Mouse (Mus musculus): ENCODE data around the gene 2510039O18Rik. TPM values are rescaled to one million over a fixed set of nuclear protein-coding genes. Genes with fewer than 3 reads are reported as not detected.

The 2510039O18Rik gene
- total and polyA plus RNA-seq, 2 experiments from 2014 or later, result 12.3 to 68.3 TPM

DNA sequence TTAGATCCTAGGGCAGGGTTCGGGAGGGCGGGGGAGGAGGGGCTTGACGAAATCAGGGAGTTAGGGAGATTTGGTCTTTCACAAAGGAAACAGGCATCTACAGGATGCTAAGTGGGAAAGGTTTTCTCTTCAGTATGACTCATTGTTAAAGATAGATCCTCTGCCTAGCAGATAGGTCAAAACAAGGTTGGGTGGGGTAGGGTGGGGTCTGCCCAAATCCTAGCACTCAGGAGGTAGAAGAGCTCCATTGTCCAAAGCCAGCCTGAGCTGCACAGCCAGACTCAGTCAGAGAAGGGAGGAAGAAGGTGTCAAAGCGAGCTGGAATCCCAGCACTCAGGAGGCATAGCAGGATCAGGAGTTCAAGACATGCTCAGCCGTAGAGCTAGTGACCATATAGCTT is 3.2 kb upstream of the 2510039O18Rik start:
- WGBS, result 51% methylated on average over 5 of the region's 5 CpGs
- no peak for DNase-seq (ENCODE audit: low spot score)
- Histone ChIP-seq H3K4me1 (ENCODE audit: insufficient read depth, low read length) (peaks cover 8% of the 10 kb centered on the region; the same call in 1 of the 2 replicates), H3K27ac (ENCODE audit: low read depth, low read length) (no peak overlapping the region), H3K9me3 (ENCODE audit: low read length) (no peaks in the 10 kb centered on the region), H3K4me2 (ENCODE audit: low read depth, low read length, poor library complexity, severe bottlenecking) (no peak overlapping the region), H3K27me3 (ENCODE audit: insufficient read depth, low read length) (0 out of 2 replicates have a peak, but pooled peaks cover 2% of the 10 kb centered on the region), H3K4me3 (ENCODE audit: low read depth, low read length) (no peak overlapping the region), H3K36me3 (ENCODE audit: insufficient read depth, low read length) (no peaks in the 10 kb centered on the region), H3K9ac (replicated peaks; ENCODE audit: low read length, poor library complexity, severe bottlenecking) (no peak overlapping the region)
- no peak for TF ChIP-seq CTCF (IDR thresholded peaks at IDR 0.05)
- no peak for ATAC-seq (ENCODE audit: low FRiP score)

DNA sequence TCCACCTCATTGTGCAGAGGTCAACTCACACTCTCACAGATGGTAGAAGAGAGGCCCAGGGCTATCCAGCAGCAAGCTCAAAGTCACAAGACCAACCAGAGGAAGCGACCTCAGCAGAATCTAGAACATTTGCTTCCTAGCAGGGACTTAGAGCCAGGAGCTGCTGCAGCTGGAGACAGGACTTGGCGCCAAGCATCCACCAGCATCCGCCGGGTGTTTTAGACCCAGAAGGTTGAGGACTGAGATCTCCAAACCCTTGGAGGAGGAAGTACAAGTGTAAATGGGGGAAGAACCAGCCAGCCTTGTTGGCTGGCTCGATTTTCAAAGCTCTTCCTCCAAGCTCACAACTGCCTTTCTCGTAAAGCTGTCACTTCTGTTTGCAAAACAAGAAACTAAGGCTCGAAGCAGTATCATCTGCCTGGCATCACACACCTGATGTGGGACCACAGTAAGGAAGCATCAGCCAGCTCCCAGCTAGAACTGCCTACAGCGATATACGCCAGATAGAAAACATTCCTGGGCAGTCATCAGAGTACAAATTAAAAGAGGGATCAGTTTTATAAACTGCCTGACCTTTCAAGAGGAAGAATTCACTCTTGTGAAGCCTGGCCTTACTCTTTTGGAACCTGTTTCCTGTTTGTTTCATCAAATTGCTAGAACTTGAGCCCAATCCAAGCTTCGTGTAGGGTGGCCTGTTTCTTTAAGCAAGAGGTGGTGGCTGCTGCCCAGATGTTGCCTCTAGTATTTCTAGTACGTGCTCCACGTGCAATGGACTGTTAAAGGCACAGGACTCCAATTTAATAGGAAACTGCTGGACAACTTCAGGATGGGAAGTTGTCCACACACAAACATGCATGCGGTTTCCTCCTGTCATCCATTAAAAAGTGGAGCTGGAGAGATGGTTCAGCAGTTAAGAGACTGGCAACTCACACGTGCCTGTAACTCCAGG is 2.3 kb upstream of the 2510039O18Rik start:
- H3K27ac ChIP-seq (ENCODE audit: low read depth, low read length), result no peak overlapping the region
- no peak for DNase-seq (ENCODE audit: low spot score)

DNA sequence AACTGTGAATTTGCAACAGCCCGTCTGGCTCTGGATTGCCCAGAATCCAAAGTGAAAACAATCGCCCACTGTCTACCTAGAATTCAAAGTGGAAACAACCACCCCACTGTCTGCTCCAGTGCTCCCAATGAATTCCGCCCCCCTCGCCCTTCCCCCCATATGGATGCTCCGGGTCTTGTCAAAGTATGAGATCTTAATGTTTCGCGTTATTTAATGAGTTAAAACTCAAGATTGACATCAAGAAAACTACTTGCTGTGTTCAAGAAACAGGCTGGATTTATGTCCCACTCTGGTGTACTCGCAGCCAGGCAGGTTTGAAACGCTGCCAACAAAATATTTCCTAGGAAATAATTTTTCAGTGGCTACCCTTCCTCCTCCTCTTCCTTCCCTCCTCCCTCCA is 584 bp upstream of the 2510039O18Rik start:
- Histone ChIP-seq H3K9me3 (ENCODE audit: low read length) (no peaks in the 10 kb centered on the region), H3K27me3 (ENCODE audit: insufficient read depth, low read length) (0 out of 2 replicates have a peak, but pooled peaks cover 2% of the 10 kb centered on the region), H3K4me2 (ENCODE audit: low read depth, low read length, poor library complexity, severe bottlenecking) (peak overlapping the region; percentile 99; the same call in 1 of the 2 replicates), H3K27ac (ENCODE audit: low read depth, low read length) (0 out of 2 replicates have a peak overlapping the region, but pooled peaks have one; percentile 20), H3K9ac (replicated peaks; ENCODE audit: low read length, poor library complexity, severe bottlenecking) (no peak overlapping the region), H3K4me3 (ENCODE audit: low read depth, low read length) (no peak overlapping the region), H3K36me3 (ENCODE audit: insufficient read depth, low read length) (peaks cover 17% of the 10 kb centered on the region), H3K4me1 (ENCODE audit: insufficient read depth, low read length) (peaks cover 8% of the 10 kb centered on the region; the same call in 1 of the 2 replicates)
- WGBS, result 43% methylated on average over 9 of the region's 9 CpGs
- DNase-seq (ENCODE audit: low spot score) (peak; percentile 52), ATAC-seq (ENCODE audit: low FRiP score) (no peak)
- TF ChIP-seq CTCF (IDR thresholded peaks at IDR 0.05), result no peak

More for the DNA sequence above, 2.3 kb upstream of the 2510039O18Rik start:
- no peak overlapping the region for H3K9ac ChIP-seq (replicated peaks; ENCODE audit: low read length, poor library complexity, severe bottlenecking)
- TF ChIP-seq CTCF (IDR thresholded peaks at IDR 0.05), result no peak
- no peak overlapping the region for H3K4me2 ChIP-seq (ENCODE audit: low read depth, low read length, poor library complexity, severe bottlenecking)
- no peak overlapping the region for H3K4me3 ChIP-seq (ENCODE audit: low read depth, low read length)
- no peak for ATAC-seq (ENCODE audit: low FRiP score)
- WGBS, result 69% methylated on average over 14 of the region's 14 CpGs
- H3K4me1 ChIP-seq (ENCODE audit: insufficient read depth, low read length), result peaks cover 8% of the 10 kb centered on the region; the same call in 1 of the 2 replicates
- no peaks in the 10 kb centered on the region for H3K9me3 ChIP-seq (ENCODE audit: low read length)
- 0 out of 2 replicates have a peak, but pooled peaks cover 2% of the 10 kb centered on the region for H3K27me3 ChIP-seq (ENCODE audit: insufficient read depth, low read length)
- H3K36me3 ChIP-seq (ENCODE audit: insufficient read depth, low read length), result peaks cover 5% of the 10 kb centered on the region; the same call in 1 of the 2 replicates

DNA sequence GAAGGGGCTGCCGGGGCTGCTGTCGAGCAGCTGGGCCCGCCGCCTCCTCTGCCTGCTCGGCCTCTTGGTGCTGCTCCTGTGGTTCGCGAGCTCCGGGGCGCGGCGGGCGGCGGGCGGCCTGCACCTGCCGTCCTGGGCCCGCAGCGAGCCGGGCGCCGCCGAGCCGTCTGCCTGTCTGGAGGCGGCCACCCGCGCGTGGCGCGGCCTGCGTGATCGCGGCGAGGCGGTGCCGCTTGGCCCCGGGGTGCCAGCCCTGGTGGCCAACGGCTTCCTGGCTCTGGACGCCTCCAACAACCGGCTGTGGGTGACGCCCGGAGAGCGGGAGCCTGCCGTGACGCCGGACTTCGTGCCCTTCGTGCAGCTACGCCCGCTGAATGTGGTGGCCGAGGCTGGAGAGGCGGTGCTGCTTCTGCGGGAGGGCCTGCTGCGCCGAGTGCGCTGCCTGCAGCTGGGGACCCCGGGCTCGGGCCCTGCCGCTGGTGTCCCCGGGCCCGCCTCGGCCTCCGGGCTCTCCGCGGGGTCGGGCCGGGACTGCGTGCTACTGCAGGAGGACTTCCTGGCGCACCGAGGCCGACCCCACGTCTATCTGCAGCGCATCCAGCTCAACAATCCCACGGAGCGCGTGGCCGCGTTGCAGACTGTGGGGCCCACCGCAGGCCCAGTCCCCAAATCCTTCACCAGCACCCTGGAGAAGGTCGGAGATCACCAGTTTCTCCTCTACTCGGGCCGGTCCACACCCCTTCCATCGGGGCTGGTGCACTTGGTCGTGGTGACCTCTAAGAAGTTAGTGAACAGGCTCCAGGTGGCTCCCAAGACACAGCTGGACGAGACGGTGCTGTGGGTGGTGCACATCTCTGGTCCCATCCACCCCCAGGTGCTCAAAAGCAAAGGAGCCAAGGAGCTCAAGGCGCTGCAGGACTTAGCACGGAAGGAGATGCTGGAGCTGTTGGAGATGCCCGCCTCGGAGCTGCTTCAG is 638 bp downstream of the 2510039O18Rik start:
- DNase-seq (ENCODE audit: low spot score), result no peak

DNA sequence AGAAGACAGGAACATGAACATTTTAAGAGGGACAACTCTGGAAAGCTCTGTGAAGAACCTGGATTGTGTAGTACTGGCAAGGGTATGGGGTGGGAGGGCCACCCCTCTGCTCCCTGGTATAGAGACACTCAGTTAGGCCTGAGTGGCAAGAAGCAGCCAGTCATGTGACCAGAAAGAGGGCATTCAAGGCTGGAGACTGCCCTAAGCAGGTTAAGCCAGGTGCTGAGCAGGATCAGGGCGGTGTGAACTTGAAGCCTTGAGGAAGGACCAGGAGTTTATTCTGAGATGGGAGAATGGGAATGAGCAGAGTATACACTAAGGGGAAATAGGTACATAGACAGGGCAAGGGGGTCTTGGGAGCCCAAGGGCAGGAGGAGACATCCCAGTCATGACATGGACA is 2.3 kb downstream of the 2510039O18Rik start:
- 95% methylated on average over 1 of the region's 1 CpGs for WGBS
- no peak overlapping the region for H3K4me3 ChIP-seq (ENCODE audit: low read depth, low read length)
- H3K27ac ChIP-seq (ENCODE audit: low read depth, low read length), result no peak overlapping the region
- H3K4me1 ChIP-seq (ENCODE audit: insufficient read depth, low read length), result peaks cover 8% of the 10 kb centered on the region; the same call in 1 of the 2 replicates
- no peak for TF ChIP-seq CTCF (IDR thresholded peaks at IDR 0.05)
- ATAC-seq (ENCODE audit: low FRiP score), result no peak
- no peak for DNase-seq (ENCODE audit: low spot score)
- H3K27me3 ChIP-seq (ENCODE audit: insufficient read depth, low read length), result no peaks in the 10 kb centered on the region
- peaks cover 41% of the 10 kb centered on the region for H3K36me3 ChIP-seq (ENCODE audit: insufficient read depth, low read length)
- no peak overlapping the region; the same call in 1 of the 2 replicates for H3K4me2 ChIP-seq (ENCODE audit: low read depth, low read length, poor library complexity, severe bottlenecking)
- no peaks in the 10 kb centered on the region for H3K9me3 ChIP-seq (ENCODE audit: low read length)
- no peak overlapping the region for H3K9ac ChIP-seq (replicated peaks; ENCODE audit: low read length, poor library complexity, severe bottlenecking)

More for the DNA sequence above, 638 bp downstream of the 2510039O18Rik start:
- Histone ChIP-seq H3K9me3 (ENCODE audit: low read length) (no peaks in the 10 kb centered on the region), H3K27me3 (ENCODE audit: insufficient read depth, low read length) (no peaks in the 10 kb centered on the region), H3K36me3 (ENCODE audit: insufficient read depth, low read length) (peaks cover 28% of the 10 kb centered on the region), H3K4me2 (ENCODE audit: low read depth, low read length, poor library complexity, severe bottlenecking) (peak overlapping the region; percentile 99), H3K4me1 (ENCODE audit: insufficient read depth, low read length) (peaks cover 8% of the 10 kb centered on the region; the same call in 1 of the 2 replicates), H3K4me3 (ENCODE audit: low read depth, low read length) (peak overlapping the region; percentile 96), H3K9ac (replicated peaks; ENCODE audit: low read length, poor library complexity, severe bottlenecking) (peak overlapping the region; percentile 80), H3K27ac (ENCODE audit: low read depth, low read length) (peak overlapping the region; percentile 66)
- ATAC-seq (ENCODE audit: low FRiP score), result peak; percentile 54
- no peak for TF ChIP-seq CTCF (IDR thresholded peaks at IDR 0.05)
- 9% methylated on average over 83 of the region's 88 CpGs for WGBS

Data from midbrain, postnatal 0 days (tissue).